Mouse (Mus musculus) mesoderm, embryonic 11.5 days (tissue): Measurements from ENCODE around the gene Olfr768.
"Not testable (repeated sequence)": the region's sequence is repeated elsewhere in the genome, so short reads cannot be mapped to it uniquely, and the experiment has no call there.

Experiments
- DNase-seq: peaks from one replicate; pipeline ENCODE4 v3.0.0-alpha.2; 2012; ENCODE audit warnings: low read depth, low spot score

Gene Olfr768

GRCm38 (mm10) chr10:129099275-129099674 is at the start of gene Olfr768:
Gene Olfr768 (minus strand): TSS chr10:129099375.
- DNase-seq, result no peak

- DNase-seq, result no peak
Measured at GRCm38 (mm10) chr10:129138898-129139297, 39.7 kb upstream of the Olfr768 start, which contains the start of gene Olfr770. Gene Olfr770 (minus strand): TSS chr10:129138998.

GRCm38 (mm10) chr10:129117761-129118160 is 18.6 kb upstream of the Olfr768 start, which contains the start of gene Olfr769:
Gene Olfr769 (minus strand): TSS chr10:129117861.
- DNase-seq, result no peak

- DNase-seq, result no peak
Measured at GRCm38 (mm10) chr10:129115146-129115545, 16.0 kb upstream of the Olfr768 start.

- peak; percentile 6 for DNase-seq
Measured at GRCm38 (mm10) chr10:129101231-129101630, 2.1 kb upstream of the Olfr768 start.

GRCm38 (mm10) chr10:129082810-129083209 is 16.4 kb downstream of the Olfr768 start, which contains the start of gene Olfr767:
Gene Olfr767 (minus strand): TSS chr10:129082910.
- not testable (repeated sequence) for DNase-seq

GRCm38 (mm10) chr10:129068877-129069276 is 30.3 kb downstream of the Olfr768 start, which contains the start of gene Olfr766-ps1:
Gene Olfr766-ps1 (minus strand): TSS chr10:129068977.
- DNase-seq, result no peak

GRCm38 (mm10) chr10:129049898-129050297 is 49.3 kb downstream of the Olfr768 start, which contains the start of gene Olfr765:
Gene Olfr765 (minus strand): TSS chr10:129049998.
- not testable (repeated sequence) for DNase-seq
